Mouse (Mus musculus) embryonic fibroblast, embryonic 13.5 days (primary cell): ENCODE results near the gene Sh2d1a.

Experiments used
- CTCF ChIP-seq: IDR thresholded peaks from 2 replicates; pipeline ENCODE4 v1.5.1; 2011; ENCODE audit warnings: mild to moderate bottlenecking, control low read depth, low read length, moderate library complexity, borderline replicate concordance; ENCODE audit not compliant: insufficient read depth
- POLR2A ChIP-seq: IDR thresholded peaks from 2 replicates; pipeline ENCODE4 v1.6.1; 2011; ENCODE audit warnings: low read depth, mild to moderate bottlenecking, control low read depth, low read length, moderate library complexity

GRCm38 (mm10) chrX:42512567-42512966, 10.3 kb downstream of the Sh2d1a start:
- TF ChIP-seq CTCF (peak; percentile 17; the same call in 1 of the 2 replicates), POLR2A (no peak)
